Comparison of ENCODE assay signal across 8 mouse cellular contexts in genomic region chr9:108067900-108068299, GRCm38 (mm10). TPM values are rescaled to one million over a fixed set of nuclear protein-coding genes. Genes with fewer than 3 reads are reported as not detected.
DNase-seq lines count a peak whose midpoint lies in the region; ATAC-seq and TF ChIP-seq lines count a peak whose summit lies in the region.

No protein-coding gene starts in this region.

- DNase-seq in NIH3T3 (ENCODE audit: low read depth) = peak; percentile 90
- DNase-seq in cerebellum, postnatal 14 days = peak; percentile 93 to 94
- peak; percentile 86 for DNase-seq in gastrocnemius, adult 2 months
- DNase-seq in induced T-regulatory cell, adult 2 months (ENCODE audit: low read depth) = peak; percentile 93
- DNase-seq in left cerebral cortex, postnatal 10 days (ENCODE audit: extremely low spot score in 1 of 2, low spot score in 2 of 2) = peak; percentile 79 to 81
- DNase-seq in right cerebral cortex, postnatal 10 days (ENCODE audit: low spot score in 2 of 2) = peak; percentile 79 to 88
- DNase-seq in urinary bladder, postnatal 36 days (ENCODE audit: low spot score in 2 of 2) = peak; percentile 76 to 84

- no peak overlapping the region for H3K4me3 ChIP-seq in gastrocnemius, adult 2 months

- TF ChIP-seq CTCF in gastrocnemius, adult 2 months (IDR thresholded peaks at IDR 0.05) = peak; percentile 99

- ATAC-seq in megakaryocyte-erythroid progenitor cell, adult 5-6 weeks (replicated peaks; ENCODE audit: low FRiP score, low TSS enrichment, poor library complexity, severe bottlenecking) = 0 out of 2 replicates have a peak, but pooled peaks have one; percentile 26

- intact Hi-C loops in gastrocnemius, adult 2 months (cut with DNase I) = loop anchor here (1.0 kb wide), 2 partner anchors 104 to 164 kb away; no protein-coding TSS in a partner anchor
- intact Hi-C loops in left cerebral cortex, postnatal 10 days (cut with DNase I) = loop anchor here (5.0 kb wide), 2 partner anchors 106 to 166 kb away; no protein-coding TSS in a partner anchor

- peak overlapping the region; percentile 66 for H3K27ac ChIP-seq in gastrocnemius, adult 2 months

RNA-seq across cellular contexts. Expression of gene Mst1, which starts 12.3 kb away (rescaled TPM):
- total RNA-seq in gastrocnemius, adult 2 months (2021) = not detected
- total RNA-seq in left cerebral cortex, postnatal 10 days (2021) = not detected
- total RNA-seq in megakaryocyte-erythroid progenitor cell, adult 5-6 weeks (2014; fragmentation: Nextera tagmentation) = not detected in 2 replicates
- 0.30 TPM in 1 of 2 replicates, not detected in the other for total RNA-seq in megakaryocyte-erythroid progenitor cell, adult 5-6 weeks (2017)

RNA-seq across cellular contexts. Expression of gene Amigo3, which starts 14.9 kb away (rescaled TPM):
- 1 to 10 TPM; 1.5 to 3.1 TPM for total RNA-seq in gastrocnemius, adult 2 months (2021)
- 1 to 10 TPM; 1.8 to 2.0 TPM for total RNA-seq in left cerebral cortex, postnatal 10 days (2021)
- 0.92 TPM in 1 of 2 replicates, not detected in the other for total RNA-seq in megakaryocyte-erythroid progenitor cell, adult 5-6 weeks (2014; fragmentation: Nextera tagmentation)
- total RNA-seq in megakaryocyte-erythroid progenitor cell, adult 5-6 weeks (2017) = 1.1 and 3.1 TPM in 2 replicates

RNA-seq across cellular contexts. Expression of gene Rnf123, which starts 15.2 kb away (rescaled TPM):
- total RNA-seq in gastrocnemius, adult 2 months (2021) = 100 to 1,000 TPM; 128 to 157 TPM
- 10 to 100 TPM; 91.1 to 94.2 TPM for total RNA-seq in left cerebral cortex, postnatal 10 days (2021)
- 140 and 141 TPM in 2 replicates for total RNA-seq in megakaryocyte-erythroid progenitor cell, adult 5-6 weeks (2014; fragmentation: Nextera tagmentation)
- total RNA-seq in megakaryocyte-erythroid progenitor cell, adult 5-6 weeks (2017) = 41.2 and 65.5 TPM in 2 replicates

RNA-seq across cellular contexts. Expression of gene Gmppb, which starts 18.9 kb away (rescaled TPM):
- 1 to 10 TPM; 3.3 to 6.3 TPM for total RNA-seq in gastrocnemius, adult 2 months (2021)
- total RNA-seq in left cerebral cortex, postnatal 10 days (2021) = 10 to 100 TPM; 16.8 to 18.7 TPM
- 7.8 and 15.0 TPM in 2 replicates for total RNA-seq in megakaryocyte-erythroid progenitor cell, adult 5-6 weeks (2014; fragmentation: Nextera tagmentation)
- 10.7 and 19.2 TPM in 2 replicates for total RNA-seq in megakaryocyte-erythroid progenitor cell, adult 5-6 weeks (2017)

RNA-seq across cellular contexts. Expression of gene Apeh, which starts 26.5 kb away (rescaled TPM):
- total RNA-seq in gastrocnemius, adult 2 months (2021) = 10 to 100 TPM; 30.6 to 33.4 TPM
- 10 to 100 TPM; 30.7 to 41.3 TPM for total RNA-seq in left cerebral cortex, postnatal 10 days (2021)
- total RNA-seq in megakaryocyte-erythroid progenitor cell, adult 5-6 weeks (2014; fragmentation: Nextera tagmentation) = 162 and 202 TPM in 2 replicates
- 119 and 214 TPM in 2 replicates for total RNA-seq in megakaryocyte-erythroid progenitor cell, adult 5-6 weeks (2017)
